Mouse (Mus musculus) testis, postnatal 14 days (tissue): ENCODE results near the gene Gbp10.
A peak's percentile ranks its signal among the peaks of the same experiment; 100 is the strongest.
"Not testable (repeated sequence)": the region's sequence is repeated elsewhere in the genome, so short reads cannot be mapped to it uniquely, and the experiment has no call there.

Source experiments
- DNase-seq: peaks from one replicate; pipeline ENCODE4 v3.0.0; 2021; ENCODE audit warnings: low spot score

The Gbp10 gene

DNA sequence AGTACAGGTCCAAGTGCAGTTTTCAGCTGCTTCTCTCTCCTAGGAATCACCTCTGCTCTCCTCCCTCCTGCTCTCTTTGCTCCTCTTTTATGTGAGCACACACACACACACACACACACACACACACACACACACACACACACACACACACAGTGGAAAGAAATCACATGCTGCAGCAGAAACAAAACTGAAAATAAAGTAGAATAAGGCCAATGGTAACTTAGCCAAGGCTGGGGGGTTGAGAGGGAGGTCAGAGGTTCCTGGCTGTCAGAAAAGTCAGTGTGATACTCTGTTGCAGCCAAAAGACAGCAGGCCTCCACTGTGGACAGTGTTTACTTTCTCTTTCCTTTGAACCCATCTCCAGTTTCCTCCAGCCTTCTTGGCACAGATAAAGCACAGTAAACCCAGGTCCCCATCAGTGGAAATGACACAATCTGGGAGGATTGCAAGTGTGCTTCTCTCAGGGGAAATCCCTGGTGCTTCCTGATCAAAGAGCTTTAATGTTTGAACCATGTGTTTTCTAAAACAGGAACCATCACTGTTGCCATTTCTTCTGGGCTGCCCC lies at the start of gene Gbp10:
Gene Gbp10, minus strand, starts transcription at position 51 of the 565 bp plus-strand sequence.
- DNase-seq: peak; percentile 4

GRCm38 (mm10) chr5:105260673-105261072 lies 21.3 kb upstream of the Gbp10 start:
- DNase-seq: not testable (repeated sequence)

- DNase-seq: no peak
These were observed 13.2 kb upstream of the Gbp10 start for GRCm38 (mm10) chr5:105252491-105252890.

DNA sequence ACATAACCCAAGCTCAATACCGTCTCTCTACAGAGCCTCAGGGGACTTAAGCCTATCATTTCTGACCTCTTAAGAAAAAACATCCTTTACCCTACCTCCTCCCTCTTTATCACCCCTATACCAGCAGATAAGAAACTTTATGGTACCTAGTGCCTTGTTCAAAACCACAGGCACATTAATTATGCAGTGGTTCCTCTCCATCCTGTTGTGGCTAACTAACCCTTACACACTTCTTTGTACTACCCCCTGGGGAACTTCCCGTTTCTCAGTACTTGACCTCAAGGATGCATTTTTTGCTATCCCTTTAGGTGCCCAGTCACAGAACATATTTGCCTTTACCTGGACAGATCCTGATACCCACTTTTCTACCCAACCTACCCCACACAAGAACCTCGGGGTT lies 5.4 kb upstream of the Gbp10 start:
- not testable (repeated sequence) for DNase-seq

- DNase-seq: not testable (repeated sequence)
These were observed 1.6 kb upstream of the Gbp10 start for GRCm38 (mm10) chr5:105240982-105241381.

- DNase-seq: not testable (repeated sequence)
These were observed 931 bp downstream of the Gbp10 start for GRCm38 (mm10) chr5:105238402-105238801.

DNA sequence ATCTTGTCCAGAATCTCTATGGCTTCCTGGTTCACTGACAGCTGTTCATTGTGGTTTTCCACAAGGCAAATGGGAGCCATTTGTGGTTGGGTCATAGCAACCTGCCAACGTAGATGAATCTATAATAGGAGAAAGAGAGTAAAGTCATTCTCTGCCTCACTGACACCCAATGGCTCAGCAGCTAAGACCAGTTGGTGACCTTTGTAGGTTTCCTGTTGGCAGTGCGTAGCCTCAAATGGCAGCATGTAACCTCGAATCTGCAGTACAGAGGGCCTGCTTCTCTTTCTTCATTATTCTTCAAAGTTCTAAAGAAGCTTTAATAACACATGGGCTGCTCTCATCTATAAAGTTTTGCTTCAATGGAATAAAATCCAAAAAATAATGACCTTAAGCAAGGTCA lies 3.3 kb downstream of the Gbp10 start:
- DNase-seq: not testable (repeated sequence)

GRCm38 (mm10) chr5:105208957-105209356 lies 30.4 kb downstream of the Gbp10 start:
- DNase-seq: not testable (repeated sequence)

GRCm38 (mm10) chr5:105200791-105201355 lies 38.5 kb downstream of the Gbp10 start:
- DNase-seq: not testable (repeated sequence)

GRCm38 (mm10) chr5:105199149-105199548 lies 40.2 kb downstream of the Gbp10 start:
- not testable (repeated sequence) for DNase-seq

GRCm38 (mm10) chr5:105197915-105198560 lies 41.3 kb downstream of the Gbp10 start:
- DNase-seq: not testable (repeated sequence)

GRCm38 (mm10) chr5:105196308-105196707 lies 43.0 kb downstream of the Gbp10 start:
- DNase-seq: not testable (repeated sequence)

DNA sequence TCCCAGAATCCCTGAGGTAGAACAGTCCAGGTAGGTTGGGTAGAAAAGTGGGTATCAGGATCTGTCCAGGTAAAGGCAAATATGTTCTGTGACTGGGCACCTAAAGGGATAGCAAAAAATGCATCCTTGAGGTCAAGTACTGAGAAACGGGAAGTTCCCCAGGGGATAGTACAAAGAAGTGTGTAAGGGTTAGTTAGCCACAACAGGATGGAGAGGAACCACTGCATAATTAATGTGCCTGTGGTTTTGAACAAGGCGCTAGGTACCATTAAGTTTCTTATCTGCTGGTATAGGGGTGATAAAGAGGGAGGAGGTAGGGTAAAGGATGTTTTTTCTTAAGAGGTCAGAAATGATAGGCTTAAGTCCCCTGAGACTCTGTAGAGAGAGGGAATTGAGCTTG lies 46.8 kb downstream of the Gbp10 start:
- DNase-seq: not testable (repeated sequence)

GRCm38 (mm10) chr5:105181446-105181845 lies 57.9 kb downstream of the Gbp10 start:
- no peak for DNase-seq
